18 mouse cellular contexts compared by ENCODE assay signal in the genomic region with DNA sequence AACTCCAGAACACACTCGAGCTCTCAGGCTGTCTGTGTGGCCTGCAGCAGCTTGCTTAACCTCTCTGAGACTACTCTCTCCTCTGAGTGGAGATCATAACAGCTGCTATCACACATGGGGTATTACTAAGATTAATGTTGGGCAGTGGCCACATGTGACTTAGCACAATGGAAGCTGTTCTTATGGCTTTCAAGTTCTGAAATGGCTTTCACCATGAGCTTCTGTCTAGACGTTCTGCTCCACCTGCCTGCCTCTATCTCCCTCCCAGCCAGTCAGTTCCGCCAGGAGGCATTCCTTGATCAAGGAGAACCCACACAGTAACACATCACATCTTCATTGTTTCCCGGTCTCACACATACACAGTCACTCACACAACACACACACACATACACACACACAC. TPM values are rescaled to one million over a fixed set of nuclear protein-coding genes. Genes with fewer than 3 reads are reported as not detected.
DNase-seq lines count a peak whose midpoint lies in the region; ATAC-seq and TF ChIP-seq lines count a peak whose summit lies in the region.
"Had no signal": no experiment of that assay in that cellular context is flagged by ENCODE, and none has a peak within 500 bp of the region (broad histone marks: within the 10 kb centered on the region; RNA-seq: fewer than 3 reads in every experiment).

No protein-coding gene starts in this region.

- H3K27ac ChIP-seq in hindbrain, embryonic 15.5 days (replicated peaks) = no peak overlapping the region
- H3K27ac ChIP-seq in hindbrain, embryonic 11.5 days (ENCODE audit: low read depth, low read length) = no peak overlapping the region
- no peak overlapping the region for H3K27ac ChIP-seq in midbrain, postnatal 0 days (ENCODE audit: low read depth, low read length)
- H3K27ac ChIP-seq in midbrain, embryonic 14.5 days (replicated peaks; ENCODE audit: low read depth, low read length) = no peak overlapping the region
- H3K27ac ChIP-seq: embryonic facial prominence, embryonic 12.5 days; kidney, postnatal 0 days had no signal

- 57% methylated on average over 4 of the region's 4 CpGs for WGBS in hindbrain, embryonic 15.5 days
- 67% methylated on average over 4 of the region's 4 CpGs for WGBS in hindbrain, embryonic 11.5 days
- 72% methylated on average over 4 of the region's 4 CpGs for WGBS in midbrain, postnatal 0 days
- 61% methylated on average over 4 of the region's 4 CpGs for WGBS in midbrain, embryonic 14.5 days

- no peak for TF ChIP-seq CTCF in midbrain, postnatal 0 days (IDR thresholded peaks at IDR 0.05)

- no peak overlapping the region for H3K9ac ChIP-seq in hindbrain, embryonic 15.5 days
- H3K9ac ChIP-seq in hindbrain, embryonic 11.5 days (ENCODE audit: low read depth, low read length) = no peak overlapping the region
- H3K9ac ChIP-seq in midbrain, postnatal 0 days (replicated peaks; ENCODE audit: low read length, poor library complexity, severe bottlenecking) = no peak overlapping the region
- no peak overlapping the region for H3K9ac ChIP-seq in midbrain, embryonic 14.5 days (replicated peaks; ENCODE audit: low read length)
- H3K9ac ChIP-seq: embryonic facial prominence, embryonic 12.5 days had no signal

- no peak for ATAC-seq in hindbrain, embryonic 15.5 days (ENCODE audit: low FRiP score, low read depth)
- ATAC-seq in hindbrain, embryonic 11.5 days (ENCODE audit: low FRiP score) = no peak
- ATAC-seq in midbrain, postnatal 0 days (ENCODE audit: low FRiP score) = no peak
- no peak for ATAC-seq in midbrain, embryonic 14.5 days (ENCODE audit: low FRiP score, low TSS enrichment)
- ATAC-seq: activated CD4-positive, CD25-positive, alpha-beta regulatory T cell, adult 4 months; lung, postnatal 0 days had no signal

- DNase-seq in cerebellum, postnatal 25 days = peak; percentile 36 to 44
- DNase-seq in cerebellum, adult 11-12 months = no peak
- no peak for DNase-seq in hindbrain, embryonic 11.5 days (ENCODE audit: low spot score)
- no peak for DNase-seq in midbrain, postnatal 0 days (ENCODE audit: low spot score)
- no peak for DNase-seq in midbrain, embryonic 14.5 days
- DNase-seq in natural killer cell, adult 2 months (ENCODE audit: low spot score in 2 of 2) = no peak
- DNase-seq: adrenal gland, postnatal 10 days; kidney, adult 11 months; liver; thymus, postnatal 14 days had no signal

- peaks cover 38% of the 10 kb centered on the region for H3K4me1 ChIP-seq in hindbrain, embryonic 15.5 days (replicated peaks)
- no peaks in the 10 kb centered on the region for H3K4me1 ChIP-seq in hindbrain, embryonic 11.5 days (replicated peaks; ENCODE audit: control insufficient read depth, insufficient read depth, low read length)
- H3K4me1 ChIP-seq in midbrain, postnatal 0 days (ENCODE audit: insufficient read depth, low read length) = peaks cover 3% of the 10 kb centered on the region; the same call in 1 of the 2 replicates
- 0 out of 2 replicates have a peak, but pooled peaks cover 11% of the 10 kb centered on the region for H3K4me1 ChIP-seq in midbrain, embryonic 14.5 days (ENCODE audit: control insufficient read depth, insufficient read depth, low read length)

- H3K9me3 ChIP-seq in hindbrain, embryonic 15.5 days = no peaks in the 10 kb centered on the region
- no peaks in the 10 kb centered on the region for H3K9me3 ChIP-seq in hindbrain, embryonic 11.5 days (ENCODE audit: control insufficient read depth, low read length)
- H3K9me3 ChIP-seq in midbrain, postnatal 0 days (ENCODE audit: low read length) = no peaks in the 10 kb centered on the region
- H3K9me3 ChIP-seq in midbrain, embryonic 14.5 days (ENCODE audit: control insufficient read depth, low read length) = no peaks in the 10 kb centered on the region
- H3K9me3 ChIP-seq: embryonic facial prominence, embryonic 12.5 days had no signal

- H3K4me3 ChIP-seq in hindbrain, embryonic 15.5 days = no peak overlapping the region
- no peak overlapping the region for H3K4me3 ChIP-seq in hindbrain, embryonic 11.5 days (ENCODE audit: low read depth, low read length)
- no peak overlapping the region for H3K4me3 ChIP-seq in midbrain, postnatal 0 days (ENCODE audit: low read depth, low read length)
- no peak overlapping the region for H3K4me3 ChIP-seq in midbrain, embryonic 14.5 days (replicated peaks; ENCODE audit: low read depth, low read length)
- H3K4me3 ChIP-seq: embryonic facial prominence, embryonic 12.5 days had no signal

- H3K4me2 ChIP-seq in hindbrain, embryonic 15.5 days = peak overlapping the region; percentile 96; the same call in 1 of the 2 replicates
- no peak overlapping the region for H3K4me2 ChIP-seq in hindbrain, embryonic 11.5 days (replicated peaks; ENCODE audit: low read depth, low read length)
- H3K4me2 ChIP-seq in midbrain, postnatal 0 days (ENCODE audit: low read depth, low read length, poor library complexity, severe bottlenecking) = peak overlapping the region; percentile 87; the same call in 1 of the 2 replicates
- no peak overlapping the region for H3K4me2 ChIP-seq in midbrain, embryonic 14.5 days (ENCODE audit: low read length)
- H3K4me2 ChIP-seq: embryonic facial prominence, embryonic 12.5 days had no signal

- no peaks in the 10 kb centered on the region for H3K36me3 ChIP-seq in hindbrain, embryonic 15.5 days
- no peaks in the 10 kb centered on the region for H3K36me3 ChIP-seq in hindbrain, embryonic 11.5 days (ENCODE audit: control insufficient read depth, insufficient read depth, low read length)
- H3K36me3 ChIP-seq in midbrain, postnatal 0 days (ENCODE audit: insufficient read depth, low read length) = no peaks in the 10 kb centered on the region
- no peaks in the 10 kb centered on the region for H3K36me3 ChIP-seq in midbrain, embryonic 14.5 days (ENCODE audit: control insufficient read depth, insufficient read depth, low read length)
- H3K36me3 ChIP-seq: embryonic facial prominence, embryonic 12.5 days; G1E had no signal

- H3K27me3 ChIP-seq in hindbrain, embryonic 15.5 days = no peaks in the 10 kb centered on the region
- peaks cover 11% of the 10 kb centered on the region; the same call in 1 of the 2 replicates for H3K27me3 ChIP-seq in hindbrain, embryonic 11.5 days (ENCODE audit: control insufficient read depth, insufficient read depth, low read length)
- H3K27me3 ChIP-seq in midbrain, postnatal 0 days (ENCODE audit: insufficient read depth, low read length) = no peaks in the 10 kb centered on the region
- H3K27me3 ChIP-seq in midbrain, embryonic 14.5 days (ENCODE audit: control insufficient read depth, insufficient read depth, low read length) = peaks cover 5% of the 10 kb centered on the region; the same call in 1 of the 2 replicates

RNA-seq across cellular contexts. Expression of gene Sel1l3, which starts 3.2 kb away (rescaled TPM):
- 6.3 and 6.9 TPM in 2 replicates for polyA plus RNA-seq in hindbrain, embryonic 15.5 days (2015; fragmentation: Nextera tagmentation; extraction: Ambion mirVana)
- polyA plus RNA-seq in hindbrain, embryonic 11.5 days (2014; fragmentation: Nextera tagmentation; extraction: Ambion mirVana) = 2.7 and 3.7 TPM in 2 replicates
- total RNA-seq in midbrain, postnatal 0 days (2014; rRNA removed) = 19.0 and 22.2 TPM in 2 replicates
- 4.7 TPM in 2 replicates for polyA plus RNA-seq in midbrain, postnatal 0 days (2015; fragmentation: Nextera tagmentation; extraction: Ambion mirVana)
- polyA plus RNA-seq in midbrain, embryonic 14.5 days (2014; fragmentation: Nextera tagmentation; extraction: Ambion mirVana) = 7.5 and 7.7 TPM in 2 replicates
- total RNA-seq: common myeloid progenitor, adult 5-6 weeks; megakaryocyte progenitor cell, adult 5-6 weeks had no signal
- polyA plus RNA-seq: activated CD4-positive, CD25-positive, alpha-beta regulatory T cell, adult 4 months; G1E had no signal

RNA-seq across cellular contexts. Expression of gene Smim20, which starts 56.4 kb away (rescaled TPM):
- 72.9 and 79.5 TPM in 2 replicates for polyA plus RNA-seq in hindbrain, embryonic 15.5 days (2015; fragmentation: Nextera tagmentation; extraction: Ambion mirVana)
- 66.3 and 69.2 TPM in 2 replicates for polyA plus RNA-seq in hindbrain, embryonic 11.5 days (2014; fragmentation: Nextera tagmentation; extraction: Ambion mirVana)
- 35.7 and 40.2 TPM in 2 replicates for total RNA-seq in midbrain, postnatal 0 days (2014; rRNA removed)
- polyA plus RNA-seq in midbrain, postnatal 0 days (2015; fragmentation: Nextera tagmentation; extraction: Ambion mirVana) = 76.0 and 83.3 TPM in 2 replicates
- 91.5 and 93.7 TPM in 2 replicates for polyA plus RNA-seq in midbrain, embryonic 14.5 days (2014; fragmentation: Nextera tagmentation; extraction: Ambion mirVana)

Comparison
In these comparisons a context has a peak if more than half of its experiments do, and no peak if none do; other contexts are left out.
1. DNase-seq: peak in cerebellum, postnatal 25 days (2 of 2); none in cerebellum, adult 11-12 months (single experiment), hindbrain, embryonic 11.5 days (single experiment), midbrain, postnatal 0 days (single experiment), midbrain, embryonic 14.5 days (single experiment) and natural killer cell, adult 2 months (0 of 2).
2. H3K4me2 ChIP-seq: peak in hindbrain, embryonic 15.5 days (single experiment) and midbrain, postnatal 0 days (single experiment); none in hindbrain, embryonic 11.5 days (single experiment) and midbrain, embryonic 14.5 days (single experiment).